In the genomic region with DNA sequence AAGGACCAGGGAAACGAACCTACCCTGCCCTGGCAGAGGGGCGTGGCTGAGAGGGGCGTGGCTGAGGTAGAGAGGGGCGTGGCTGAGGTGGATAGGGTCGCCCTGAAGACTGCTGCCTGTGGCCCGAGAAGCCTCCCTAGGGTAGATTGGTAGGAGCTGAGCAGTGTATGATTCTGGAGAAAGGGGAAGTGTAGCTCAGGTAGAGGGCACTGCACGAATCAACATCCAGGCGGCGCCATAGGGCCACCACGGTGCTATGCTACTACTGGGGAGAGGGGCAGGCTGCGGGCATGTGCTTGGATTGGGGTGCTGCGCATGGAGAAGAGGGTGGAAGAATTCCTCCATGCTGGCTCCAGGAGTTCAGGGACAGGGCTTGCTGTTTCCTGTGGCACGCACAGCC, we compare ENCODE assay signal across 9 mouse cellular contexts. TPM values are rescaled to one million over a fixed set of nuclear protein-coding genes. Genes with fewer than 3 reads are reported as not detected.
DNase-seq lines count a peak whose midpoint lies in the region; ATAC-seq and TF ChIP-seq lines count a peak whose summit lies in the region.
"Had no signal": no experiment of that assay in that cellular context is flagged by ENCODE, and none has a peak within 500 bp of the region (broad histone marks: within the 10 kb centered on the region; RNA-seq: fewer than 3 reads in every experiment).

No protein-coding gene starts in this region.

- TF ChIP-seq CTCF in liver, postnatal 0 days (IDR thresholded peaks at IDR 0.05; ENCODE audit: low read depth) = peak; percentile 56

- DNase-seq in embryonic facial prominence, embryonic 10.5 days (ENCODE audit: low spot score) = no peak
- peak; percentile 84 for DNase-seq in midbrain, embryonic 11.5 days (ENCODE audit: low spot score, missing footprints)
- DNase-seq in liver, postnatal 0 days = no peak
- peak; percentile 9 for DNase-seq in thymus, postnatal 25 days
- DNase-seq in layer of hippocampus, adult 11-12 months (ENCODE audit: low spot score) = no peak

- no peak overlapping the region for H3K4me2 ChIP-seq in embryonic facial prominence, embryonic 13.5 days
- H3K4me2 ChIP-seq in midbrain, embryonic 11.5 days = no peak overlapping the region
- no peak overlapping the region for H3K4me2 ChIP-seq in midbrain, embryonic 16.5 days (ENCODE audit: low read length)
- no peak overlapping the region; the same call in 1 of the 2 replicates for H3K4me2 ChIP-seq in liver, postnatal 0 days (ENCODE audit: low read depth, low read length)
- no peak overlapping the region for H3K4me2 ChIP-seq in forebrain, embryonic 13.5 days
- H3K4me2 ChIP-seq: limb, embryonic 13.5 days had no signal

- H3K9me3 ChIP-seq in embryonic facial prominence, embryonic 13.5 days = no peaks in the 10 kb centered on the region
- no peaks in the 10 kb centered on the region for H3K9me3 ChIP-seq in embryonic facial prominence, embryonic 10.5 days
- no peaks in the 10 kb centered on the region for H3K9me3 ChIP-seq in midbrain, embryonic 11.5 days (ENCODE audit: control insufficient read depth, low read length)
- no peaks in the 10 kb centered on the region for H3K9me3 ChIP-seq in midbrain, embryonic 16.5 days (replicated peaks; ENCODE audit: control insufficient read depth, low read length, poor library complexity, severe bottlenecking)
- H3K9me3 ChIP-seq in liver, postnatal 0 days (ENCODE audit: low read length) = no peaks in the 10 kb centered on the region
- H3K9me3 ChIP-seq in forebrain, embryonic 13.5 days (replicated peaks) = no peaks in the 10 kb centered on the region
- H3K9me3 ChIP-seq: limb, embryonic 13.5 days had no signal

- peak overlapping the region; percentile 16; the same call in 1 of the 2 replicates for H3K9ac ChIP-seq in embryonic facial prominence, embryonic 13.5 days
- H3K9ac ChIP-seq in midbrain, embryonic 11.5 days (ENCODE audit: low read length) = no peak overlapping the region
- H3K9ac ChIP-seq in midbrain, embryonic 16.5 days (ENCODE audit: low read depth, low read length) = no peak overlapping the region
- no peak overlapping the region for H3K9ac ChIP-seq in liver, postnatal 0 days (replicated peaks)
- H3K9ac ChIP-seq in forebrain, embryonic 13.5 days = no peak overlapping the region
- H3K9ac ChIP-seq: limb, embryonic 13.5 days had no signal

- peaks cover 22% of the 10 kb centered on the region for H3K4me1 ChIP-seq in embryonic facial prominence, embryonic 13.5 days
- H3K4me1 ChIP-seq in embryonic facial prominence, embryonic 10.5 days = peaks cover 36% of the 10 kb centered on the region
- peaks cover 5% of the 10 kb centered on the region; the same call in 1 of the 2 replicates for H3K4me1 ChIP-seq in midbrain, embryonic 11.5 days (ENCODE audit: control insufficient read depth, insufficient read depth, low read length)
- H3K4me1 ChIP-seq in midbrain, embryonic 16.5 days (ENCODE audit: control insufficient read depth, insufficient read depth, low read length) = peaks cover 10% of the 10 kb centered on the region; the same call in 1 of the 2 replicates
- peaks cover 12% of the 10 kb centered on the region for H3K4me1 ChIP-seq in liver, postnatal 0 days (ENCODE audit: insufficient read depth)
- H3K4me1 ChIP-seq in forebrain, embryonic 13.5 days = peaks cover 20% of the 10 kb centered on the region

- TF ChIP-seq EP300 in liver, postnatal 0 days (IDR thresholded peaks at IDR 0.05; ENCODE audit: low read depth) = no peak

- no peak overlapping the region for H3K27ac ChIP-seq in embryonic facial prominence, embryonic 13.5 days
- H3K27ac ChIP-seq in embryonic facial prominence, embryonic 10.5 days (replicated peaks) = no peak overlapping the region
- H3K27ac ChIP-seq in midbrain, embryonic 11.5 days (ENCODE audit: low read depth, low read length) = no peak overlapping the region
- H3K27ac ChIP-seq in midbrain, embryonic 16.5 days (ENCODE audit: low read length) = no peak overlapping the region
- H3K27ac ChIP-seq in liver, postnatal 0 days (ENCODE audit: low read depth) = no peak overlapping the region
- H3K27ac ChIP-seq in forebrain, embryonic 13.5 days = no peak overlapping the region
- H3K27ac ChIP-seq: limb, embryonic 13.5 days had no signal

- ATAC-seq in embryonic facial prominence, embryonic 13.5 days (ENCODE audit: insufficient number of reproducible peaks, insufficient read depth, low FRiP score, low TSS enrichment, low read depth) = no peak
- ATAC-seq in midbrain, embryonic 11.5 days (ENCODE audit: low FRiP score) = no peak
- no peak for ATAC-seq in midbrain, embryonic 16.5 days
- ATAC-seq in liver, postnatal 0 days = no peak
- ATAC-seq in forebrain, embryonic 13.5 days = no peak

- H3K36me3 ChIP-seq in embryonic facial prominence, embryonic 13.5 days = 0 out of 2 replicates have a peak, but pooled peaks cover 3% of the 10 kb centered on the region
- H3K36me3 ChIP-seq in embryonic facial prominence, embryonic 10.5 days (replicated peaks) = no peaks in the 10 kb centered on the region
- no peaks in the 10 kb centered on the region for H3K36me3 ChIP-seq in midbrain, embryonic 11.5 days (ENCODE audit: control insufficient read depth, insufficient read depth, low read length)
- H3K36me3 ChIP-seq in midbrain, embryonic 16.5 days (ENCODE audit: control insufficient read depth, insufficient read depth, low read length) = no peaks in the 10 kb centered on the region
- H3K36me3 ChIP-seq in liver, postnatal 0 days (replicated peaks; ENCODE audit: insufficient read depth, low read length) = 0 out of 2 replicates have a peak, but pooled peaks cover 3% of the 10 kb centered on the region
- H3K36me3 ChIP-seq in forebrain, embryonic 13.5 days (ENCODE audit: poor library complexity, severe bottlenecking) = no peaks in the 10 kb centered on the region
- H3K36me3 ChIP-seq: limb, embryonic 13.5 days had no signal

- WGBS in embryonic facial prominence, embryonic 13.5 days = 43% methylated on average over 13 of the region's 13 CpGs
- 44% methylated on average over 13 of the region's 13 CpGs for WGBS in embryonic facial prominence, embryonic 10.5 days
- 46% methylated on average over 13 of the region's 13 CpGs for WGBS in midbrain, embryonic 11.5 days
- WGBS in midbrain, embryonic 16.5 days = 46% methylated on average over 13 of the region's 13 CpGs
- 33% methylated on average over 13 of the region's 13 CpGs for WGBS in liver, postnatal 0 days (ENCODE audit: insufficient replicate concordance)
- 43% methylated on average over 13 of the region's 13 CpGs for WGBS in forebrain, embryonic 13.5 days

- no peak overlapping the region for H3K4me3 ChIP-seq in embryonic facial prominence, embryonic 13.5 days
- H3K4me3 ChIP-seq in embryonic facial prominence, embryonic 10.5 days = no peak overlapping the region
- no peak overlapping the region for H3K4me3 ChIP-seq in midbrain, embryonic 11.5 days (ENCODE audit: low read depth, low read length)
- H3K4me3 ChIP-seq in midbrain, embryonic 16.5 days (ENCODE audit: low read depth, low read length) = no peak overlapping the region
- H3K4me3 ChIP-seq in liver, postnatal 0 days (ENCODE audit: low read depth, low read length) = no peak overlapping the region
- no peak overlapping the region for H3K4me3 ChIP-seq in forebrain, embryonic 13.5 days
- H3K4me3 ChIP-seq: limb, embryonic 13.5 days had no signal

- H3K27me3 ChIP-seq in embryonic facial prominence, embryonic 13.5 days = 0 out of 2 replicates have a peak, but pooled peaks cover 4% of the 10 kb centered on the region
- peaks cover 18% of the 10 kb centered on the region for H3K27me3 ChIP-seq in embryonic facial prominence, embryonic 10.5 days (replicated peaks; ENCODE audit: low read depth, poor library complexity, severe bottlenecking)
- peaks cover 4% of the 10 kb centered on the region; the same call in 1 of the 2 replicates for H3K27me3 ChIP-seq in midbrain, embryonic 11.5 days (ENCODE audit: control insufficient read depth, insufficient read depth, low read length)
- 0 out of 2 replicates have a peak, but pooled peaks cover 2% of the 10 kb centered on the region for H3K27me3 ChIP-seq in midbrain, embryonic 16.5 days (ENCODE audit: control insufficient read depth, insufficient read depth, low read depth, low read length)
- peaks cover 10% of the 10 kb centered on the region; the same call in 1 of the 2 replicates for H3K27me3 ChIP-seq in liver, postnatal 0 days (ENCODE audit: insufficient read depth, low read length)
- peaks cover 24% of the 10 kb centered on the region for H3K27me3 ChIP-seq in forebrain, embryonic 13.5 days

RNA-seq across cellular contexts. Expression of gene Lifr, which starts 42.3 kb away (rescaled TPM):
- 13.6 and 18.7 TPM in 2 replicates for polyA plus RNA-seq in embryonic facial prominence, embryonic 13.5 days (2015; fragmentation: Nextera tagmentation; extraction: Ambion mirVana)
- polyA plus RNA-seq in embryonic facial prominence, embryonic 10.5 days (2016; fragmentation: Nextera tagmentation; extraction: Ambion mirVana) = 10.0 and 11.0 TPM in 2 replicates
- 16.5 and 17.5 TPM in 2 replicates for polyA plus RNA-seq in midbrain, embryonic 11.5 days (2014; fragmentation: Nextera tagmentation; extraction: Ambion mirVana)
- 8.0 and 9.5 TPM in 2 replicates for polyA plus RNA-seq in midbrain, embryonic 16.5 days (2015; fragmentation: Nextera tagmentation; extraction: Ambion mirVana)
- 49.1 and 51.4 TPM in 2 replicates for polyA plus RNA-seq in liver, postnatal 0 days (2015; fragmentation: Nextera tagmentation; extraction: Ambion mirVana)
- polyA plus RNA-seq in forebrain, embryonic 13.5 days (2015; fragmentation: Nextera tagmentation; extraction: Ambion mirVana) = 4.5 and 4.6 TPM in 2 replicates

Comparison
In these comparisons a context has a peak if more than half of its experiments do, and no peak if none do; other contexts are left out.
1. DNase-seq: peak in midbrain, embryonic 11.5 days (single experiment) and thymus, postnatal 25 days (single experiment); none in embryonic facial prominence, embryonic 10.5 days (single experiment), liver, postnatal 0 days (single experiment) and layer of hippocampus, adult 11-12 months (single experiment).